Mouse (Mus musculus) erythroblast, embryonic 14.5 days (primary cell): ENCODE results near the gene Ammecr1.

Experiments used
- GATA1 ChIP-seq: IDR thresholded peaks from 2 replicates; pipeline ENCODE4 v1.6.1; 2012; ENCODE audit warnings: low read length, inconsistent platforms, mixed read lengths
- TAL1 ChIP-seq: IDR thresholded peaks from 3 replicates; pipeline ENCODE4 v1.6.1; 2012; ENCODE audit warnings: low read length, inconsistent platforms, mixed read lengths

- TF ChIP-seq TAL1: no peak
- TF ChIP-seq GATA1: no peak
Measured at GRCm38 (mm10) chrX:142827644-142828043, 138.9 kb downstream of the Ammecr1 start.
